Mouse (Mus musculus): ENCODE measurements around the gene Dusp8.
A peak's percentile ranks its signal among the peaks of the same experiment; 100 is the strongest.

Gene Dusp8

DNA sequence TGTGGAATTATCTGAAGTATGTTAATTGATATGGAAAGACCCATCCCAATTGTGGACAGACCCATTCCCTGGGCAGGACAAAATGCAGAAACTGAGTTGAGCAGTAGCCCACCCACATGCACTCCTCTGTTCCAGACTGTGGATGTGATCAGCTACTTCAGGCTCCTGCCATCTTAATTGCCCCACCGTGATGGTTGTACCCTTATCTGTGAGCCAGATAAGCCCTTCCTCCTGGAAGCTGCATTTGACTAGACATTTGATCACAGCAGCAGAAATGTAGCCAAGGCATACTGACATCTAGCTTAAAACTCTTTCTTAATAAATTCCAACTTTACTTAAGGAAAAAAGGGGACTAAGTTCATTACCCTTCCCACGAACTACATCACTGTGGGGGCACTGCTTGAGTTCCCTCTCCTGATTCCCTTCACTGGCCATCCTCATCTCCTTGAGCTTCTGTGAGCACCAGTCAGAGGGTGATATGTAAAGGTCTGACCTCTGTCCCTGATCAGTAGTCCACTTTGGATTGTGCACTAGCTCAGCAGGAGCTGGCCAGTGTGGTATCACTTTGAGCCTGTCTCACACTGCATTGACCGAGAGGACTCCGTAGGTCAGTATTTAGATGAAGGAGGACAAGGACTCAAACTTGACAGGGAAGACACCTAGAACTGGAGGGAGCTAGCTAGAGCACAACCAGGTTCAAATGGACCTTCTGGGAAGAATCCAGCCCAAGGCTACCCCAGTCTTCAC is 9.3 kb downstream of the Dusp8 start:
- no peak for DNase-seq (ENCODE audit: low spot score)

DNA sequence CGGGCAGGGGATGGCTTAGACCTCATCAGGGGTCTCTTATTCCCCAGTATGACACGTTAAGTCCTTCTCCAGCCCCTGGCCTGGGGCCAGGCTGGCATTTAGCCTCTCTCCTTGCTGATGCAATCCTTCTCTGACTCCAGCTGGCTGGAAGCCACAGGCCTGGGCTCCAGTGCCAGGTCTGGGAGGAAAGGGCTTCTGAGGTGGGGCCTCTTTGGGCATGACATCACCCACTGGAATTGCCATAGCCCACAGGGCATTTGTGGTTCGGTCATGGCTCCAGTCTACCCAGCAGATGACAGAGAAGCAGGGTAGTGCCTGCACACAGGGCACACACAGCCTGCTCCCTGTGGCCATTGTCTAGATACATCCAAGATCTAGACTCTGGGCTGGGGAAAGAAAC is 10.8 kb downstream of the Dusp8 start:
- no peak for DNase-seq (ENCODE audit: low spot score)

DNA sequence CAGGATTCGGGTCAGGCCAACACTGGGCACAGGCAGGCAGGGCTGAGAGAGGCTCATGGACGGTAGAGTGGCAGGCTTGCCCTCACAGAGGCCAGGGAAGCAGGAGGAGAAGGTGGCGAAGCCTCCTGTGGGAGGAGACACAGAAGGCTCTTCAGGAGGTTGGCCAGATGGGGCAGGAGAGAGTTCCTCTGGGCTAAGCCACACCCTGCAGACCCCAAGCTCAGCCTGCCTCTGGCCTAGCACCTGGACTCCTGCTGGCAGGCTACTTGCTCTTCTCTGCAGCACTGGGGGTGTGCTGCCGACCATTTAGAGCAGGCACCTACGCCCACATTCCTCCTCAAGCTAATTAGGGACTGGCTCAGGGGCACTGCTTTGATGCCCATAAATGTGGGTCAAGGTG is 11.2 kb downstream of the Dusp8 start:
- no peak for DNase-seq (ENCODE audit: low spot score)

DNA sequence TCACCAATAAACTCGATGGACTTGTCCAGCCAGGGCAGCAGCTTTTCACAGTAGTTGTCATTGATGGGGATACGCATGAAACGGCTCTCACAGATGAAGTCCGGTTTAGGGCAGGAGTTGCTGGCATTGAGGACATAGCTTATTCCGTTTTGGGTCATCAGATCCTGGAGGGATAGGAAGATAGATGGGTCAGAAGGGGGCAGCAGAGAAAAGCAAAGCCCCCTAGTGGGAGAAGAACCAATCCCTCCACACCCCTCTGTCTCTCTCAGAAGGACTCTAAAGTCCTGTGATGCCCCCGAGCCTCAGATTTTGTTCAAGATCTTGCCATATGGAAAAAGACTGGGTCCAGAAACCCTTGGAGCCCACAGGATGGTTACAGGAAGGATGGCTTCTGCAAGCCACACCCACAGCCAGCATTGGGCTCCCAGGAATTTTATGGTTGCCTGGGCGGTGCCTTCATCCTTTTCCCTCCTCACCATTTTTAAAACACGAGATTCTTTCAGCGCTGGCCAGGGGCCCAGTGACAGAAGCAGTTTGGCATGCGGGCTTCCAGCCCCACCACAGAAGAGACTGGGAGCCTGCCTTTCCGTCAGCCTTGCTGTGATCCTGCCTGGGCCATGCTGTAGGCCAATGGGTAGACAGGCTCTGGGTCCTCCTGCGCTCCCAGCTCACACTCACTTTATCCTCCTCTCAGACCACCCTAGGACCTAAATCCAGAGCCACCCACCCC is 11.9 kb downstream of the Dusp8 start:
- no peak for DNase-seq (ENCODE audit: low spot score)

DNA sequence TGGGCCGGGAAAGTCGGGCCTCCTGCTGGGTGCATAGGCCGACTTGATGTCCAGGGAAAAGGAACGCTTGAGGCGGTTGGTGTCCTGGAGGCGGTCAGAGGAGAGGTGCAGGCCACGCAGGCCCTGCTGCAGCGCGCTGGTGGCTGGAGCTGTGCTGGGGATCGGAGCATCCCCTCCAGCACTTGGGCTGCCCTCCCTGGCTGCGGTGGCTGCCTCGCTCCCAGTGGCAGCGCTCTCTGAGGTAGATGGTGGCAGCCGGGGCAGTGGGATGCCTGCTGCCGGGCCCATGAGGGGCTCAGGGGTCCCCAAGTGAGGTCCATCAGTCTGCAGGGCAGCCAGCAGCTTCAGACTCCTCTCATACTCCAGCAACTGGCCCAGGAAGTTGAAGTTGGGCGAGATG is 13.0 kb downstream of the Dusp8 start:
- DNase-seq (ENCODE audit: low spot score) = no peak

DNA sequence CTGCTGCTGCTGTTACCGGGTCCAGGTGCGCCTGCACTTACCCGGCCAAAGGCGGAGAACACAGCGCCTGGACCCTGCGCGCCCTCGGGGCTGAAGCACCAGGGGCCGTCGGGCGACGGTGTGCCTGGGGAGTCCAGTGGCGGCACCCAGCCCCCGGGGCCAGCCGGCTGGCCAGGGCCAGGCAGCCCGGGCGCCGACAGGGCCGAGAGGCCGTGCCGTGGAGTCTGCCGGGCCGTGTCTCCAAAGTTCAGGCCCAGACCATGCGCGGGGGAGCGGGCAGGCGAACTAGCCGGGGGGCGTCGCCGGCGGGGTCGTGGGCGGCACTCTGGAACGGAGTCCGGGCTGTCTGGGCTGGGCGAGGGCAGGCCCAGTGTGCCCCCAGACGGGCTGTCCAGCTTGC is 13.5 kb downstream of the Dusp8 start:
- DNase-seq (ENCODE audit: low spot score) = no peak

DNA sequence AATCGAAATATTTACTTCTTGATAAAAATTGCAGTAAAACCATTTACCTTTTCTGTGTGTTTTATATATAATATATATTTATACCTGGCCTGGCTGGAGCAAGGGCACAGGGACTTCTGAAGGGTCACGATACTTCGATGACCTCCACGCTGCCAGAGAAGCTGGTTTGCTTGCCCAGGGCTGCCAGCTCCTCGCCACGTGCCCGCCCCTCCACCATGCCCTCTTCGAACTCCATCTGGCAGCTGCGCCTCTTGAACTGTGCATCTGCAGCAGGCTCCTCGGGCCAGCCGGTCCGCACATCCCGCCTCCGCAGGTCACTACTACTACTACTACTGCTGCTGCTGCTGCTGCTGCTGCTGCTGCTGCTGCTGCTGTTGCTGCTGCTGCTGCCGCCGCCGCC is 13.9 kb downstream of the Dusp8 start:
- no peak for DNase-seq (ENCODE audit: low spot score)

DNA sequence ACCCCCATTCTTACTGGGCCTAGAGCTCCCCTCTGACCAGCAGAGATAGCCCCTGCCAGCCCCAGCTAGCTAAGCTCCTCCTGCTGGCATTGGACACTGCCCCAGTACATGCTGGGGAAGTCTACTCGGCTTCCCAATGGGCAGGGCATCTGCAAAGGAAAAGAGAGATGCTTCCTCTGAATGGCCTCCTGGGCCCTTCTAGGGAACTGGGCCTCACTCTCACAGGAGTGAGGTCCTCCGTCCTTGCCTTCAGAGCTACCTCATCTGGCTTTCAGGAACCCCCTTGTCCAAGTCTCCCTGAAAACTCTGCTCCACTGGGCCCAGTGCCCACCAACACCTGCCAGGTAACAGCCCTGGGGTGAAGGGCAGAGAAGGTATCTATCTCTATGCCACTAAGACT is 14.8 kb downstream of the Dusp8 start:
- DNase-seq (ENCODE audit: low spot score) = no peak

DNA sequence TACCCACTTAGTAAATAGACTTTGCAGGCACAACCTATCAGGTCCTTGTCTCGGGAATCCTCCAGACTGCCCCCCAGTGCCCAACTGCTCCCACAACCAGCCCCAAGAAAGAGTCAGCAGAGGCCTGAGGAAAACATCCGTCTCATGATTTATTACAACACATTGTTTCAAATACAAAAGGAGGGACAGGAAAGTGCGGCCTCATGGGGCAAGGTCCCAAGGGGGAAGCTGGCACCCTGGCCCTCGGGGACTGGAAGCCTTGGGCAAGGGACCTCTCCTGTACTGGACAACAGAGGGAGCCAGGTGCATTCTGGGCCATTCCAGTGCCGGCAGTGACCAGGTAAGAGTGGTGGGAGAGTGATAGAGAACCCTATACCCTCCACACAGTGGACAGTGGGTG is 16.3 kb downstream of the Dusp8 start:
- DNase-seq (ENCODE audit: low spot score) = no peak

DNA sequence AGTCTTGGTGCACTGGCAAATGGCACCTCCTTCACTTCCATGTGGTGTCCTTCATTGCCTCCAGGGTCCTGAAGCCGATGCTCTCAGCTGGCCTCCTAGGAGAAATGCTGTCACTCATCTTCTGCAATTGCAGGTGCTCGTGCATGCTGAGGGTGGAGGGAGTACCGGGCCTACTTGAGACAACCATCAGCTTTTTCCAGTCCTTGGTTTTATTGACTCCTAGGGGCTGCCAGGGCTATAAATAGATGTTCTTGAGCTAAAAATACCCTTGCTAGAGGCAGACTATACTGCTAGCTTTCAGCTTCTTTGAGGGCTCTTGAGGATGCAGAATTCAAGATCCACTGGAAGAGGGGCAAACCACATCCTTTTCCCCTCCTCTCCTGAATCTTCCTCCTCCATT is 18.5 kb downstream of the Dusp8 start:
- no peak for DNase-seq (ENCODE audit: low spot score)

DNA sequence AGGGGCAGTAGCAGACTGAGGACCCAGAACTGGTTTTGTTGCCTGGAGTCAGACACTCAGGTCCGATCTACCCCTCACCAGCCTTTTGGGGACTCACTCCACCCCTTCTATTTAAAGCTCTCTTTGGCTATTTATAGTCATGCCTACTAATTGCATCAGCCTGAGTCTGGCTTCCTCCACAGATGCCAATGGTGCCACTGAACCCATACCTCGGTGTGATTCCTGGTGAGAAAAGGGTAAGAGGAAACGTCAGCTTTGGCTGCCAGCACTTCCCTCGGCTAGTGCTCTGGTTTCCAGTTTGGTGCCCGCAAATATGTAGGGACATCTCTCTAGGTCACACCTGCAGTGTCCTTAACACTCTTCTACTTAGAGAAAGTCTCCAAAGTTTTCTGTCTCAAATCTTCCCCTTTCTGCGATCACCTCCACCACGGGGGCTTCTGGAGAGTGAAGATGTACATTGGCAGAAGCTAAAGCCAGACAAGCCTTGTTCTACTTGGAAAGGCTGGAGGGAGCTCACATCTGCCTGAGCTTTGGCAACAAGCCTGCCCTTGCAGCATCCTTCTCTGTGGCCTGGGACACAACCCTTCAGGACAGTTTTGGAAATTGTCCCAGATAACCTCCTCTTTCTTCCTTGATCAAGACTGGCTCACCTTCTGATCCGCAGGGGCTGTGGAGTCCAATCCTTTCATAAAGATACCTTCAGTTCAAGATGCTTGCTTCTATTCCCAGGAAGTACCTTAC is 21.3 kb downstream of the Dusp8 start:
- no peak for DNase-seq (ENCODE audit: low spot score)

DNA sequence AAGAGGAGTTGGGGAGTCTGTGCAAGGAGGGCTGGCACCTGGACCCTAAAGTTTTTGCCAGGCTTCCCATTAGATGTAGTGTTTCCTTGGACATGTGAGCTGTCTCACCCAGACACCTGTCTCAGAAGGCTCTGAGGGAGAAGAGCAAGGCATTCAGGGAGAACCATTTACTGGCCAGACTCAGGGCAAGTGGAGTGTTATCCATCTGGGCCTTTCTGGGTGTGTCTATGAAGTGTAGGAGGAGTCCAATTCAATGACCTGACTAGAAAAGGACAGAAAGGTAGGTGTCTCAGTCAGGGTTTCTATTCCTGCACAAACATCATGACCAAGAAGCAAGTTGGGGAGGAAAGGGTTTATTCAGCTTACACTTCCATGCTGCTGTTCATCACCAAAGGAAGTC is 23.9 kb downstream of the Dusp8 start:
- no peak for DNase-seq (ENCODE audit: low spot score)

DNA sequence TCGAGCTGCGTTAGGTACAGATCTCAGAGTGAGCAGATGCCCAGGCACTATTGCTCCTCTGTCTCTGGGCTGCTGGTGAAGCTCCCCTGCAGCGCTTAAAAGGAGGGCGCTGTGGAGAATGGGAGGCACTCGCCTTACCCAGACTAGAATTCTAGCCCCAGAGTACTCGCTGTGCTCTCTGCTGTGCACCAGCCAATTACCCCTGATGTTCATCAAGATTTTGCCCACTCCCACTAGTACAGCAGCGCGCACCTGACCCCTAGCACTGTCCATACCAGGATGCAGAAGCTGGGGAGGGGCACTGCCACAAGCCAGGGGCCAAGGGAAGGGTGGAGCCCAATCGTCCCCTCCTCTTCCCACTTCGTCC is 24.4 kb downstream of the Dusp8 start:
- no peak for DNase-seq (ENCODE audit: low spot score)

DNA sequence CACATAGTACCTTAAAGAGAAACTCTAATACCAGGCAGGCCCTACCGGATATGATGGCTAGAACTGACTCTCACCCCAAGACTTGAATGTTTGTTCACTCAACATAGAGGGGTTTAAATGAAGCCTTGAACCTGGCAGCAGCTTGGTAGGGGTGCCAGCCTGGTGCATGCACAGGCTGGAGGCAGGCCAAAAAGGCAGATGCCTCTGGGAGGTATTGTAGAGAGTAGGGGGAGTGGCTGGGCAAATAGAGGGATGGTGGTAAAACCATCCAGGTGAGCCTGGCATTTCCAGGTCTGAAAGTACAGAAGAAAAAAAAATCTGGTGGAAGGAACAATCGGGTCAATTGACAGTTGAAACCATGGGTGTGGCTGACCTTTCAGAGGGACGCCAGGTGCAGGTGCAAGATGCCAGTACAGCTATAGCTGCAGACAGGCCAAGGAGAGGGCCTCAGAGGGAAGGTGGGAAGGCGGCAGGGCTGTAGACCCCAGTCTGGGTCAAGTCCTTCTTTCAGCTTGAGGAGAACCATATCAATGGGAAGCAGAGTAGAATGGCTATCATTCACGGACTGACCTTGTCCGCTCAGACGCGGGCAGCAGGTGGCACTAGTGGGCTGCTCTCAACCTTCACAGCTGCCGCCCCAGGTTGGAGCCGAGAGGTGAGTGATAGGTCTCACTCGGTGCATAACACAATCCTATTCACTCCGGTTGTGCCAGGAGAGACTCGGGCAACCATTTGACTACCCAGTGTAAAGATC is 25.0 kb downstream of the Dusp8 start:
- no peak for DNase-seq (ENCODE audit: low spot score)

DNA sequence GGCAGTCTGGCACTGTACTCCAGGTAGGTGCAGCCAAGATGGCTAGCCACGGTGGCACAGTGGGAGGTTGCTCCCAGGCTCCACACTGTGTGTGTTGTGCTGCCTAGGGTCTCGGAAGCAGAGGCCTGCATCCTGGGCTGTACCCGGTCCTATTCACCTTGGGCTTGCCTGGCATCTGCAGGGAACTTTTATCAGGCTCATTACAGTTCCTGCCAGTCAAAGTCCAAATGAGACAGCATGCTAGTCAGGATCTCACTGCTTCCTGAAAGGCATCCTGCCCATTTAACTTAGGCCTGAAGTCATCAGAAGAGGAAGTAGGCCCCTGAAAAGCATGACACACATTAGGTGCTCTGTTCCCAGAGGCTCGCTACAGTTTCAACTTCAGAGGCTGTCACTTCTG is 27.2 kb downstream of the Dusp8 start:
- DNase-seq (ENCODE audit: low spot score) = no peak

DNA sequence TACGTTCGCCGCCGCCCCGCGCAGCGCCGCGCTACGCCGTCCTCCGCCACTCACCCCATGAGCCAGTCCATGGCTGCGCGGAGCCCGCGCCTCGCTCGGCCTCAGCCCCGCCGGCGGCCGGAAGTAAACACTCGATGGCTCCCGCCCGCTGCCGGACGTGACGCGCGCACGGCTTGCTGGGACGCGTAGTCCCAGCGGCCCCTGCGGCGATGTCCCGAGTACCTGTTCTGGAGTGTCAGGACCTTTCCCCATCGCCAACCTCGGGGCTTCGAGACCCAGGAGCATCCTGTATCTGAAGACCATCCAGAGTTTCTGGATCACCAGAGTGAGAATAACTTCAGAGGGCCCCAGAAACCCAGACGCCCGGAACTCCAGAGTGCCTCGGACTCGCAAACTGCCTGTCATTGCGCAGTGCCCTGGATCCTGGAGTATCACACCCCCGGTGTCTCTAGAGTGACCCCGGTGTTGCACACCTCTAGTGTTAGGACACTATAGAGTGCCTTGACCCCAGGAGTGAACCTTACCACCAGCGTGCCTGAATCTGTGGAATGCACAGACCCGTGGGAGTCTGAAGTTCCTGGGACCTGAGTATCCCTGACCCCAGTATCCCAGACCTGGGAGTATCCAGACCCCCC is 34.6 kb downstream of the Dusp8 start, which contains the start of gene Mob2:
Gene Mob2 (minus strand): TSS at position 135 of the 635 bp plus-strand sequence.
- peak; percentile 55 for DNase-seq (ENCODE audit: low spot score)

DNA sequence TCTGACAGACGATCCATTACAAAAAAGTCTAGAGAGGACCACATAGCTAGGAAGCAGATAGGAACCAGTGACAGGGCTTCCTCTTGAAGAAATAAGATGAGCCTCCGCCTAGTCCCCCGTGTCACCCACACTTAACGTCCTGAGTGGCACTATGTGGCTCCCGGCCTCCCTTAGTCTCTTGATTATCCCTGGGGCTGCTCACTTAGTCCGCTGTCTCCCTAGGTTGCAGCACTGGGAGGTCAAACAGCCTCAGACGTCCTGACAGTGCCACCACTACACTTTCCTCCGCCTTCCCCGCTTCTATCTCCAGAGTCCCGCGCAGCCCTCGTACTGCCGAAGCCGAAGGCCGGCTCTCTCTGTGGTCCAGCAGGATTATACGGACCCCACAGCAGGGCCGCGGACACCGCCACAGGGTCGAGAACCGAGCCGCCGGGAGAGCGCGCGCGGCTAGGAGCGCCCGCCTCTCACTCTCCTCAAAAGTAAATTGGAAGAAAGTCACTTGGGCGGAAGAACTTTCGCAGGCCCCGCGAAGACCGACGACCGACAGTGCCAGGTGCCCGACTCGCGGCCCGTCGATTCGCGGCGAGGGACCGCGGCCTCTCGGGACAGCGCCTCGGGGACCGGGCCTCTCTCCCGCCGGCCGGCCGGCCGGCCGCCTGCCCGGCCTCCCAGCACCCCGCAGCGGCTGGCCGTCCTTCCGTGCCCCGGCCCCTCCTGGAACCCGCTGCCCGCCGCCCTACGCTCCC is 35.3 kb downstream of the Dusp8 start:
- DNase-seq (ENCODE audit: low spot score) = no peak

DNA sequence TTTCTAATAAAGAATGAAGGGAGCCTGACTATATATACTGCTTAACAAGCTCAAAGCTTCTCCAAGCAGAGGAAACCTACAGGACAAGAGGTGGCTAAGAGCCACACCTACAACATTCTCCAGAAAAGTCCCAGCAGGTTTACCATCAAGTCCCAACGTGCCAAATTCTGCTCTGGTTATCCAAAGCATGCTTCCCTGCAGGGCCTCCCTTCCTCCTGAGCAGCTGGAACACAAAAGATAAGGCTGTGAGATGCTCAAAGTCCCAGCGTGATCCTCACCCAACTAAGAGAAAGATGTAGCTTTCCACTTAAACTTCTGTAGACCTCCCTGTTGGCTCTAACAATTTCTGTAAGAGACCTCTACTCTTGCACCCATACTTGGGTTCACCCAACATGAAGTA is 36.6 kb downstream of the Dusp8 start:
- DNase-seq (ENCODE audit: low spot score) = no peak

DNA sequence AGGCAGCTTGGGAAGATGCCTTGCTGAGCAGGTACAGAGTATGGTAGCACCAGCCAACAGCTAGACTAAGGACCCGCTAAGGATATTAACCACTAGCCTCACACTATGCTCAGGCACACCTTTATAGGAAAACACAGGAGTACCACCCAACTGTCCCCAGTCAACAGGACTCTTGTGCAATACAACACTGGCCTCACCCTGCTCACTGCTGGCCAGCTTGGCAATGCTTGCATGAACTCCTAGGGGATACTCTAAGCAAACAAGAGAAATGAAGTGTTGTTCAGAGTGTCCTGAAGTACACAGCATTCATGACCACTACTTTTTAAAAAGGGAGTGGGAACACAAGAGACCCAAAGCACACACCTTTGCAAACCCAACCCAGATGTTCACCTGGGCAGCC is 38.5 kb downstream of the Dusp8 start:
- no peak for DNase-seq (ENCODE audit: low spot score)

DNA sequence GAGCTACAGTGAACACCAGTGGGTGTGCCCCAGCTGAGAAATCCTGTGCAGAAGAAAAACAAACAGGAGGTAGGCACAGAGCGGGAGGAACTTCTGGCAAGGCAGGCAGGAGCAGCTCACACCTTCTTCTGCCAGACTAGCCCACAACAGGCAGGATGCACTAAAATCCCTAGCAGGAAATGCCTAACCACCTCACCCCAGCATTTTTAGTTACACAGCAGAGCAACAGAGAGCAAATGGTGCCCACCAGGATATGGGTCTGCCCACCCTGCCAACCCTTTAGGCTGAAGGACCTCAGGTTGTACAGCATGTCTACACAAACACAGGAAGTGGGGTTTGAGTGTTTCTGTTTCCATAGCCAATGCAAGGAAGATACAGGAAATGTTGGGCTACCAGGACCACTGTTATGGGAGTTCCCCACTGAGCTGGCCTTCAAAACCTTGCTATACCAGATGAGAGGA is 39.0 kb downstream of the Dusp8 start:
- DNase-seq (ENCODE audit: low spot score) = no peak

DNA sequence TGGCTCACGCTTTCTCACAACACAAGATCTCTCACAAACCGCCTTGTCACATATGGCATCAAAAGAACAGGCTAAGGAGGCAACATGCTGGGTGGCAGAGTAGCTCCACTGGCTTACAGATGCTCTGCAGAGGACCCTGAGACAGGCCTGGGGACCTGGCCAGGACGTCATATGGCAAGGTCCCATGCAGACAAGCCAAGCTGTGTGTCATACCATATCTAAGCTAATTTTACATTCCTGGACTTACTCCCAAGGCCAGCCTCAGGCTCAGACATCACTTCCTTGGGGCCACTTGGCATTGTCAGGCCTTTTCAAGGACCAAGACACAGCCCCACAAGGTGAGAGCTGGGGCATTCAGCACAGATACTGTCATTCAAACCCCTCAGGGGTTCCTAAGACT is 40.2 kb downstream of the Dusp8 start:
- DNase-seq (ENCODE audit: low spot score) = no peak

Data from layer of hippocampus, adult 9-10 months (tissue).